Mouse (Mus musculus): ENCODE results near the gene Ifit3.
"Not testable (repeated sequence)": the region's sequence is repeated elsewhere in the genome, so short reads cannot be mapped to it uniquely, and the experiment has no call there.

The Ifit3 gene

GRCm38 (mm10) chr19:34571080-34571479, 12.3 kb upstream of the Ifit3 start:
- no peak for TF ChIP-seq GATA4 (IDR thresholded peaks at IDR 0.05; ENCODE audit: insufficient replicate concordance, low read length)

DNA sequence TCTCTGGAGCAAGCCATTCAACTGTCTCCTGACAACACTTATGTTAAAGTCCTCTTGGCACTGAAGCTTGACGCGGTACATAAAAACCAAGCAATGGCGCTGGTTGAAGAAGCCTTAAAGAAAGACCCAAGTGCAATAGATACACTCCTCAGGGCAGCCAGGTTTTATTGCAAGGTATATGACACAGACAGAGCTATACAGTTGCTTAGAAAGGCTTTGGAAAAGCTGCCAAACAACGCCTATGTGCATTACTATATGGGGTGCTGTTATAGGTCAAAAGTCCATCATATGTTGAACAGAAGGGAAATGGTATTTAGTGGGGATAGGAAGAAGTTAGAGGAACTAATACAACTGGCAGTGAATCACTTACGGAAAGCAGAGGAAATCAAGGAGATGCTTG, 9.7 kb upstream of the Ifit3 start:
- TF ChIP-seq GATA4 (IDR thresholded peaks at IDR 0.05; ENCODE audit: insufficient replicate concordance, low read length), result no peak

- TF ChIP-seq GATA4 (IDR thresholded peaks at IDR 0.05; ENCODE audit: insufficient replicate concordance, low read length), result no peak
Measured at GRCm38 (mm10) chr19:34577121-34577520, 6.2 kb upstream of the Ifit3 start.

GRCm38 (mm10) chr19:34588959-34589358, 5.6 kb downstream of the Ifit3 start:
- no peak for TF ChIP-seq GATA4 (IDR thresholded peaks at IDR 0.05; ENCODE audit: insufficient replicate concordance, low read length)

DNA sequence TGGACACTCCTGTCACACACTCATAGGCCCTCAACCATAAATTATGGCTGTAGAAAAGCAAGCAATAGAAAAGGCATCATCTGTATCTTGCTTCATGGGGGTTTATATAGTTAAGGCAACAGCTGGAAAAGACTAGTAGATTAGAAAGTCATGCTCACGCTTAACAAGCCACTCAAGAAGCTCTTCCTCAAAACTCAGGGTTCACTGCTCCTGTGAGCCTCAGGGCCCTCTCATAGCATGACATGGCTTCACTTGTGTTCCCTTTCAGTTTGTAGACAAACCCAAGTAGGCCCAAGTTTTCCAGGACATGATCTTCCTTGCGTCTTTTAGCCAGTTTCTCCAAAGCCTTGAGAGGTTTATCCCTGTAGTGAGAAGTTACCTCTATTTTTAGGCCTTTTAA, 10.1 kb downstream of the Ifit3 start:
- TF ChIP-seq GATA4 (IDR thresholded peaks at IDR 0.05; ENCODE audit: insufficient replicate concordance, low read length), result no peak

- TF ChIP-seq GATA4 (IDR thresholded peaks at IDR 0.05; ENCODE audit: insufficient replicate concordance, low read length), result no peak
Measured at GRCm38 (mm10) chr19:34596811-34597210, 13.5 kb downstream of the Ifit3 start.

DNA sequence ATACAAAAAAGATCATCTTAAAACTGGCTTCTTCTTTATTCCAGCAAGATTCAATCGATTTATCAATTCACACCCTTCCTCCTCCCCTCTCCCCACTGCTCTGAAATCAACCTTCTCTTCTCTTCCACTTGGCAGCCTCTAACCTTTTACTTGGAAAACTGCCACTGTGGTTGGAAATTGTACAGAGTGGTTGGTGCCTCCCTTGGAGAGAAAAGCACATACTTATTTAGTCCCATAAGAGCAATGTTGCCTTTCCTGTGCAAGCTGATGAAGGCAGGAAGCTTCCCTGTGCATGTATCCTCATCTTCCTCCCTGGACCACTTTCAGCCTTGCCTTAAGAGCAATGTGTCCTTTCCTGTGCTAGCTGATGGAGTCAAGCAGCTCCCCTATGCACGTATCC, 15.0 kb downstream of the Ifit3 start:
- no peak for TF ChIP-seq GATA4 (IDR thresholded peaks at IDR 0.05; ENCODE audit: insufficient replicate concordance, low read length)

DNA sequence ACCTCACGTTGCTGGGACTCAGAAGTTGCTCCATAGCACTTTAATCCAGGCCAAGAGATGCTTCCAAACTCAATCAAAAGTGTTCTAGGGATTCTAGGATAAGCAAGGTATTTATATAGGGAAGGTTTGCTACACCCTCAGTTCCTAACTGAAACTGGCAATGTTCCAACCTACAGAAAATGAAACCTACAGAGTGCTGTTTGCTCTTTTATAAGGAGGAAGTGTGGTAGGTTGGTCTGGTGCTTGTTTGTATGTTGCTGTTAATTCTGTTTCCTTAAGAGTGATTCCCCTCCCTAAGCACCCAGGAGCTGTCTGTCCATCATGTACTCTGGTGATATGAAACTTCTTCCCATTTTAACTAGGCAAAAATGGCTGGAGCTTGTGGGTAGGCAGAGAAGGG, 18.6 kb downstream of the Ifit3 start, which contains the start of gene Ifit1bl1:
Ifit1bl1 (minus strand) TSS at position 69 of the 400 bp plus-strand sequence.
- TF ChIP-seq GATA4 (IDR thresholded peaks at IDR 0.05; ENCODE audit: insufficient replicate concordance, low read length), result not testable (repeated sequence)

DNA sequence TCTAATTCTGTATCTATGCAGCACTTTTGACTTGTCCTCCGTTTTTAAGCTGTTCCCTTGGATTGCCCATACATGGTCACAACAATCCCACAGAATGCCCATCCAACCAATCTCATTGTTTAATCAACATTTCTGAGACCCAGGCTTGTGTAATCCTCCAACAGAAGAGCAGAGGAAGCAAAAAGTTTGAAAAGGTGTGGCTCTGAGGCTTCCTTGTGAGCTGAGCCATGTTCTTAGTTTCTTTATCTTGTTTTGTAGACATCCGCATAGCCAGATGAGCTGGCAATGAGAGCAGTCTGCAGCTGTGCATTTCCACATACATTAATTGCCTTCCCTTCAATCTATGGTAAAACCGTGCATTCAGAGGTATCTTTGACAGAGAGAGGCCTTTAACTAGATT, 22.1 kb downstream of the Ifit3 start:
- no peak for TF ChIP-seq GATA4 (IDR thresholded peaks at IDR 0.05; ENCODE audit: insufficient replicate concordance, low read length)

- not testable (repeated sequence) for TF ChIP-seq GATA4 (IDR thresholded peaks at IDR 0.05; ENCODE audit: insufficient replicate concordance, low read length)
Measured at GRCm38 (mm10) chr19:34607237-34608051, 24.1 kb downstream of the Ifit3 start, which contains the start of gene Ifit3b. Ifit3b (plus strand) TSS chr19:34607970.

GRCm38 (mm10) chr19:34620871-34621270, 37.5 kb downstream of the Ifit3 start:
- no peak for TF ChIP-seq GATA4 (IDR thresholded peaks at IDR 0.05; ENCODE audit: insufficient replicate concordance, low read length)

DNA sequence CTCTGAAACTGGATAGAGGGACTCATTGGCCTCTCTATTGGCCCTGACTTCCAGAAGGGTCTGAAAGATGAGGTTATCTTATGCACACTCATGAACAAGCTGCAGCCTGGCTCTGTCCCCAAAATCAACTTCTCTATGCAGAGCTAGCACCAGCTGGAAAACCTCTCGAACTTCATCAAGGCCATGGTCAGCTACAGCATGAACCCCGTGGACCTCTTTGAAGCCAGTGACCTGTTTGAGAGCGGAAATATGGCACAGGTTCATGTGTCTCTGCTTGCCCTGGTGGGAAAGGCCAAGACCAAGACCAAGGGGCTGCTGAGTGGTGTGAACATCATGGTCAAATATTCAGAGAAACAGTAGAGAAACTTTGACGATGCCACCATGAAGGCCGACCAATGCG, 40.5 kb downstream of the Ifit3 start:
- no peak for TF ChIP-seq GATA4 (IDR thresholded peaks at IDR 0.05; ENCODE audit: insufficient replicate concordance, low read length)

DNA sequence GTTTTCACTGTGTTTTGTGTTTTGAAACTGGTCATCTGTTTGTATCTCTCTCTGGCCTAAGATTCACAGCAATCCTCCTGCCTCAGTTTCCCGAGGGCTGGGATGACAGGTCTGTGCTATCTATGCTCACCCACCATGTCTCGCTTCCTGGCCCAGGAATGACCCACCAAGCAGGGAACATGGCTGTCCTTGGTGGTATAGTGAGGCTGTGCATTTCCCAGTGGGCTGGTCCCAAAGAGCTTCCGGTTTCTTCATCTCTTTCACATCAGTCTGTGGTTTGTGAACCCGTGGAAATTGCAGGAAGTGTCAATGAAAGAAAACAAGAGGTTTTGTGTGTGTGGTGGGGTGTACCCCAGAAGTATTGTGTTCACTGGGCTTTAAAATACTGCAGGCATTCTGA, 41.3 kb downstream of the Ifit3 start:
- no peak for TF ChIP-seq GATA4 (IDR thresholded peaks at IDR 0.05; ENCODE audit: insufficient replicate concordance, low read length)

- no peak for TF ChIP-seq GATA4 (IDR thresholded peaks at IDR 0.05; ENCODE audit: insufficient replicate concordance, low read length)
Measured at GRCm38 (mm10) chr19:34627496-34627895, 44.2 kb downstream of the Ifit3 start.

DNA sequence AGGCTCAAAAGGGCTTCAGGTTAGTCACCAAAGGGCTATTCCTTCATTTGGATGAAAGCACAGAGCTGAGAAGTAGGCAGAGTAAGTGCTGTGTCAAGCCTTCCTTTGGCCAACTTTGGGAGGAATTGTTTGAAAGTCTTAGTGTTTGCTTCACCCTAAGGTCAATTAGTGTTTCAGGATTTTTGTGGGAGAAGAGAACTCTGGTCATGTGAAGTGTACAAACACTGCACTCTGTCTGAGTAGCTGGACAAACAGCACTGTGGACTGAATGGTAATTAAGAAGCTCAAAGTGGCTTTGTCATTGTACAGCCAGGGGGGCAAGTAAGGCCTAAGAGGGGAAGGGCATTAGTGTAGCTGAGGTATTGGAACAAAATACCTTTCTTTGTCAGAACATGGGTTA, 48.2 kb downstream of the Ifit3 start:
- TF ChIP-seq GATA4 (IDR thresholded peaks at IDR 0.05; ENCODE audit: insufficient replicate concordance, low read length), result no peak

GRCm38 (mm10) chr19:34633484-34633883, 50.2 kb downstream of the Ifit3 start:
- TF ChIP-seq GATA4 (IDR thresholded peaks at IDR 0.05; ENCODE audit: insufficient replicate concordance, low read length), result no peak

Data from liver, adult (tissue).